Mouse (Mus musculus) C2C12 (cell line): ENCODE measurements at regions not wholly inside any gene's neighbourhood (a gene's known extent, or its start where the extent isn't known, plus 50 kb on each side); places are given as distances from the start of the nearest gene placed in this dataset.

ENCODE experiments used
- H3K27me3 ChIP-seq: one replicate; pipeline ENCODE4 v1.6.1; 2011; ENCODE audit not compliant: control insufficient read depth, insufficient read depth, insufficient read length
- H3K36me3 ChIP-seq: one replicate; pipeline ENCODE4 v1.6.1; 2011; ENCODE audit not compliant: control insufficient read depth, insufficient read depth
- H3K4me3 ChIP-seq: one replicate; pipeline ENCODE4 v1.5.1; 2011; ENCODE audit warnings: mild to moderate bottlenecking, control low read depth; ENCODE audit not compliant: poor library complexity, insufficient read depth, severe bottlenecking
- H3K79me2 ChIP-seq: one replicate; pipeline ENCODE4 v1.6.1; 2011; ENCODE audit not compliant: control insufficient read depth, insufficient read depth
- H3K79me3 ChIP-seq: one replicate; pipeline ENCODE4 v1.6.1; 2011; ENCODE audit warnings: low read depth, control low read depth
- H3ac ChIP-seq: one replicate; pipeline ENCODE3; 2011; ENCODE audit warnings: low read depth; ENCODE audit not compliant: control insufficient read depth, insufficient read length
- CEBPB ChIP-seq: IDR thresholded peaks from one replicate; pipeline ENCODE4 v1.6.1; 2011; ENCODE audit warnings: low read depth, mild to moderate bottlenecking, control low read depth, moderate library complexity
- CTCF ChIP-seq: IDR thresholded peaks from one replicate; pipeline ENCODE4 v1.5.1; 2011; ENCODE audit not compliant: control insufficient read depth, insufficient read depth, insufficient read length
- FOSL1 ChIP-seq: IDR thresholded peaks from one replicate; pipeline ENCODE4 v1.8.0; 2011; ENCODE audit warnings: mild to moderate bottlenecking, low read length; ENCODE audit not compliant: poor library complexity, insufficient read depth, severe bottlenecking
- MAX ChIP-seq: IDR thresholded peaks from one replicate; pipeline ENCODE4 v1.6.1; 2011; ENCODE audit warnings: mild to moderate bottlenecking, control low read depth
- MYOD1 ChIP-seq: IDR thresholded peaks from one replicate; pipeline ENCODE4 v1.6.1; 2011; ENCODE audit warnings: low read depth; ENCODE audit not compliant: control insufficient read depth, insufficient read length
- MYOG ChIP-seq: IDR thresholded peaks from one replicate; pipeline ENCODE4 v1.6.1; 2011; ENCODE audit not compliant: control insufficient read depth, insufficient read length; ENCODE audit errors: extremely low read depth
- USF1 ChIP-seq: IDR thresholded peaks from one replicate; pipeline ENCODE4 v1.6.1; 2011; ENCODE audit warnings: low read depth, mild to moderate bottlenecking, control low read depth, moderate library complexity

- no peak overlapping the region for H3ac ChIP-seq
- H3K4me3 ChIP-seq: no peak overlapping the region
- H3K79me2 ChIP-seq: no peaks in the 10 kb centered on the region
- TF ChIP-seq FOSL1 (no peak), MAX (no peak), MYOG (no peak)
- H3K36me3 ChIP-seq: no peaks in the 10 kb centered on the region
- no peaks in the 10 kb centered on the region for H3K27me3 ChIP-seq
- no peaks in the 10 kb centered on the region for H3K79me3 ChIP-seq
Observed at GRCm38 (mm10) chr1:60649303-60649850, 67.2 kb upstream of the Cd28 start.

- Histone ChIP-seq H3K4me3 (no peak overlapping the region), H3K36me3 (no peaks in the 10 kb centered on the region), H3K79me2 (no peaks in the 10 kb centered on the region), H3K27me3 (no peaks in the 10 kb centered on the region), H3ac (no peak overlapping the region), H3K79me3 (no peaks in the 10 kb centered on the region)
- TF ChIP-seq CEBPB: no peak
- TF ChIP-seq FOSL1: no peak
- TF ChIP-seq CTCF: no peak
- no peak for TF ChIP-seq MAX
- no peak for TF ChIP-seq USF1
- TF ChIP-seq MYOG: no peak
- no peak for TF ChIP-seq MYOD1
Observed at GRCm38 (mm10) chr1:60646828-60647227, 69.8 kb upstream of the Cd28 start.

- Histone ChIP-seq H3K27me3 (no peaks in the 10 kb centered on the region), H3K79me3 (no peaks in the 10 kb centered on the region), H3K4me3 (no peak overlapping the region), H3K36me3 (no peaks in the 10 kb centered on the region), H3ac (no peak overlapping the region), H3K79me2 (no peaks in the 10 kb centered on the region)
- TF ChIP-seq FOSL1: no peak
- TF ChIP-seq MYOG: no peak
- no peak for TF ChIP-seq CTCF
- no peak for TF ChIP-seq USF1
- TF ChIP-seq MAX: no peak
- TF ChIP-seq MYOD1: no peak
- no peak for TF ChIP-seq CEBPB
Observed at GRCm38 (mm10) chr1:60646174-60646573, 70.4 kb upstream of the Cd28 start.

GRCm38 (mm10) chr1:60645176-60645575 is 71.4 kb upstream of the Cd28 start:
- H3ac ChIP-seq: no peak overlapping the region
- H3K27me3 ChIP-seq: no peaks in the 10 kb centered on the region
- no peaks in the 10 kb centered on the region for H3K79me3 ChIP-seq
- TF ChIP-seq CEBPB (no peak), MYOG (no peak), FOSL1 (no peak), MAX (no peak), USF1 (no peak), MYOD1 (no peak), CTCF (no peak)
- no peaks in the 10 kb centered on the region for H3K79me2 ChIP-seq
- no peaks in the 10 kb centered on the region for H3K36me3 ChIP-seq
- H3K4me3 ChIP-seq: no peak overlapping the region

- H3K4me3 ChIP-seq: no peak overlapping the region
- H3K27me3 ChIP-seq: no peaks in the 10 kb centered on the region
- no peak for TF ChIP-seq MAX
- no peak for TF ChIP-seq MYOG
- TF ChIP-seq MYOD1: no peak
- no peak overlapping the region for H3ac ChIP-seq
- no peaks in the 10 kb centered on the region for H3K79me2 ChIP-seq
- no peaks in the 10 kb centered on the region for H3K79me3 ChIP-seq
- no peaks in the 10 kb centered on the region for H3K36me3 ChIP-seq
Observed at GRCm38 (mm10) chr1:60642761-60643160, 73.8 kb upstream of the Cd28 start.

GRCm38 (mm10) chr1:60642175-60642574 is 74.4 kb upstream of the Cd28 start:
- no peak for TF ChIP-seq FOSL1
- TF ChIP-seq MYOG: no peak
- no peak for TF ChIP-seq CEBPB
- no peak for TF ChIP-seq MYOD1
- TF ChIP-seq USF1: no peak
- no peak for TF ChIP-seq CTCF
- TF ChIP-seq MAX: no peak
- Histone ChIP-seq H3K27me3 (no peaks in the 10 kb centered on the region), H3ac (no peak overlapping the region), H3K36me3 (no peaks in the 10 kb centered on the region), H3K4me3 (no peak overlapping the region), H3K79me3 (no peaks in the 10 kb centered on the region), H3K79me2 (no peaks in the 10 kb centered on the region)
